Mouse (Mus musculus) intestine, postnatal 0 days (tissue): ENCODE data around the gene Zfp111. TPM values are rescaled to one million over a fixed set of nuclear protein-coding genes. Genes with fewer than 3 reads are reported as not detected.

Experiments used
- ATAC-seq: fragments of 200-750 bp; cut with Nextera tagmentation; 2 replicates; pipeline ENCODE4 v1.8.0; 2017; ENCODE audit warnings: mild to moderate bottlenecking, moderate TSS enrichment, moderate library complexity
- H3K27ac ChIP-seq: fragments of 300-500 bp; sonication (generic); 2 replicates; pipeline ENCODE4 v1.5.1; 2014; ENCODE audit warnings: mild to moderate bottlenecking, low read depth, low read length, moderate library complexity
- H3K27me3 ChIP-seq: fragments of 300-500 bp; sonication (generic); replicated peaks from 2 replicates; pipeline ENCODE4 v1.6.1; 2014; ENCODE audit warnings: low read length, mixed read lengths; ENCODE audit not compliant: control insufficient read depth, insufficient read depth
- H3K36me3 ChIP-seq: fragments of 300-500 bp; sonication (generic); 2 replicates; pipeline ENCODE4 v1.6.1; 2014; ENCODE audit warnings: mild to moderate bottlenecking, moderate library complexity; ENCODE audit not compliant: control insufficient read depth, insufficient read depth
- H3K4me1 ChIP-seq: fragments of 300-500 bp; sonication (generic); replicated peaks from 2 replicates; pipeline ENCODE4 v1.6.1; 2014; ENCODE audit warnings: antibody characterized with exemption, low read length, mixed read lengths; ENCODE audit not compliant: control insufficient read depth, insufficient read depth
- H3K4me2 ChIP-seq: fragments of 300-500 bp; sonication (generic); replicated peaks from 2 replicates; pipeline ENCODE4 v1.6.1; 2014; ENCODE audit warnings: low read depth, mild to moderate bottlenecking, moderate library complexity
- H3K4me3 ChIP-seq: fragments of 300-500 bp; sonication (generic); 2 replicates; pipeline ENCODE4 v1.5.1; 2014; ENCODE audit warnings: low read depth, low read length
- H3K9ac ChIP-seq: fragments of 300-500 bp; sonication (generic); 2 replicates; pipeline ENCODE4 v1.6.1; 2014; ENCODE audit warnings: mild to moderate bottlenecking, low read depth, low read length
- H3K9me3 ChIP-seq: fragments of 300-500 bp; sonication (generic); 2 replicates; pipeline ENCODE4 v1.6.1; 2016; ENCODE audit warnings: mixed run types; ENCODE audit not compliant: control insufficient read depth
- CTCF ChIP-seq: sonication (generic); IDR thresholded peaks from 2 replicates; pipeline ENCODE4 v1.5.1; 2016; ENCODE audit warnings: low read depth, mild to moderate bottlenecking, control low read depth, antibody characterized with exemption, moderate library complexity
- WGBS: fragments of 180-500 bp; shearing (Covaris S2); extraction: QIAGEN DNeasy Blood & Tissue Kit; methylation state at CpG from one replicate; pipeline ENCODE4 v1.1.7; 2014; 5-methylcytosine and 5-hydroxymethylcytosine counted together
- polyA plus RNA-seq: library from polyadenylated mRNA; unstranded; fragments of >200 nt; fragmentation: Nextera tagmentation; extraction: Ambion mirVana; gene quantifications from 2 replicates; pipeline ENCODE4 v1.2.1, GENCODE M21; 2015

Zfp111 gene
- polyA plus RNA-seq, 1 experiment from 2014 or later: 3.0 TPM

GRCm38 (mm10) chr7:24191361-24191760, 19.9 kb downstream of the Zfp111 start:
- no peak overlapping the region for H3K4me3 ChIP-seq
- H3K4me1 ChIP-seq: no peaks in the 10 kb centered on the region
- no peaks in the 10 kb centered on the region; the same call in 1 of the 2 replicates for H3K27me3 ChIP-seq
- H3K4me2 ChIP-seq: no peak overlapping the region
- 48% methylated on average over 2 of the region's 2 CpGs for WGBS
- no peak for ATAC-seq
- H3K27ac ChIP-seq: no peak overlapping the region
- no peak overlapping the region for H3K9ac ChIP-seq
- no peak for TF ChIP-seq CTCF
- 0 out of 2 replicates have a peak, but pooled peaks cover 8% of the 10 kb centered on the region for H3K36me3 ChIP-seq
- peaks cover 9% of the 10 kb centered on the region; the same call in 1 of the 2 replicates for H3K9me3 ChIP-seq

- WGBS: 71% methylated on average over 5 of the region's 5 CpGs
- Histone ChIP-seq H3K9ac (no peak overlapping the region), H3K4me1 (no peaks in the 10 kb centered on the region), H3K4me3 (no peak overlapping the region), H3K27me3 (no peaks in the 10 kb centered on the region; the same call in 1 of the 2 replicates), H3K9me3 (peaks cover 9% of the 10 kb centered on the region; the same call in 1 of the 2 replicates), H3K4me2 (no peak overlapping the region), H3K36me3 (0 out of 2 replicates have a peak, but pooled peaks cover 7% of the 10 kb centered on the region), H3K27ac (no peak overlapping the region)
- TF ChIP-seq CTCF: no peak
- ATAC-seq: no peak
Observed at GRCm38 (mm10) chr7:24189571-24189944, 21.7 kb downstream of the Zfp111 start.

GRCm38 (mm10) chr7:24188901-24189570, 22.2 kb downstream of the Zfp111 start:
- no peak for ATAC-seq

GRCm38 (mm10) chr7:24187611-24188010, 23.6 kb downstream of the Zfp111 start:
- H3K4me3 ChIP-seq: no peak overlapping the region

More at GRCm38 (mm10) chr7:24188901-24189570, 22.2 kb downstream of the Zfp111 start:
- Histone ChIP-seq H3K4me2 (no peak overlapping the region), H3K36me3 (0 out of 2 replicates have a peak, but pooled peaks cover 2% of the 10 kb centered on the region), H3K27me3 (no peaks in the 10 kb centered on the region; the same call in 1 of the 2 replicates), H3K9me3 (peaks cover 5% of the 10 kb centered on the region; the same call in 1 of the 2 replicates), H3K27ac (no peak overlapping the region), H3K4me1 (no peaks in the 10 kb centered on the region), H3K4me3 (no peak overlapping the region), H3K9ac (no peak overlapping the region)
- TF ChIP-seq CTCF: no peak
- 71% methylated on average over 4 of the region's 4 CpGs for WGBS

GRCm38 (mm10) chr7:24175337-24175711, 35.9 kb downstream of the Zfp111 start:
- H3K9ac ChIP-seq: no peak overlapping the region
- H3K4me2 ChIP-seq: peak overlapping the region; percentile 66
- WGBS: 52% methylated on average over 6 of the region's 6 CpGs

More at GRCm38 (mm10) chr7:24187611-24188010, 23.6 kb downstream of the Zfp111 start:
- no peaks in the 10 kb centered on the region for H3K9me3 ChIP-seq
- no peak overlapping the region for H3K9ac ChIP-seq
- no peak overlapping the region for H3K4me2 ChIP-seq
- no peak for ATAC-seq
- H3K27ac ChIP-seq: no peak overlapping the region
- whole genome bisulfite sequencing: 65% methylated on average over 1 of the region's 1 CpGs
- TF ChIP-seq CTCF: no peak
- no peaks in the 10 kb centered on the region; the same call in 1 of the 2 replicates for H3K27me3 ChIP-seq
- no peaks in the 10 kb centered on the region for H3K36me3 ChIP-seq
- no peaks in the 10 kb centered on the region for H3K4me1 ChIP-seq

GRCm38 (mm10) chr7:24174618-24175336, 36.5 kb downstream of the Zfp111 start, which contains the start of gene Zfp114:
TSS of gene Zfp114 (plus strand) at chr7:24175060.
- H3K9ac ChIP-seq: peak within 1 kb of the TSS; percentile 22; the same call in 1 of the 2 replicates
- H3K9me3 ChIP-seq: no peaks in the 10 kb centered on the region
- H3K36me3 ChIP-seq: no peaks in the 10 kb centered on the region
- H3K4me2 ChIP-seq: peak within 1 kb of the TSS; percentile 66
- 13% methylated on average over 23 of the region's 23 CpGs for WGBS
- no peaks in the 10 kb centered on the region for H3K27me3 ChIP-seq
- peak; percentile 33 for TF ChIP-seq CTCF
- no peaks in the 10 kb centered on the region for H3K4me1 ChIP-seq
- no peak within 1 kb of the TSS for H3K27ac ChIP-seq
- peak; percentile 81 for ATAC-seq
- H3K4me3 ChIP-seq: peak within 1 kb of the TSS; percentile 55

More at GRCm38 (mm10) chr7:24175337-24175711, 35.9 kb downstream of the Zfp111 start:
- no peaks in the 10 kb centered on the region for H3K9me3 ChIP-seq
- no peaks in the 10 kb centered on the region for H3K27me3 ChIP-seq
- H3K27ac ChIP-seq: no peak overlapping the region
- H3K36me3 ChIP-seq: no peaks in the 10 kb centered on the region
- no peak for ATAC-seq
- peak overlapping the region; percentile 55 for H3K4me3 ChIP-seq
- TF ChIP-seq CTCF: no peak
- H3K4me1 ChIP-seq: no peaks in the 10 kb centered on the region
